Comparison of ENCODE assay signal across 25 mouse cellular contexts in the genomic region with DNA sequence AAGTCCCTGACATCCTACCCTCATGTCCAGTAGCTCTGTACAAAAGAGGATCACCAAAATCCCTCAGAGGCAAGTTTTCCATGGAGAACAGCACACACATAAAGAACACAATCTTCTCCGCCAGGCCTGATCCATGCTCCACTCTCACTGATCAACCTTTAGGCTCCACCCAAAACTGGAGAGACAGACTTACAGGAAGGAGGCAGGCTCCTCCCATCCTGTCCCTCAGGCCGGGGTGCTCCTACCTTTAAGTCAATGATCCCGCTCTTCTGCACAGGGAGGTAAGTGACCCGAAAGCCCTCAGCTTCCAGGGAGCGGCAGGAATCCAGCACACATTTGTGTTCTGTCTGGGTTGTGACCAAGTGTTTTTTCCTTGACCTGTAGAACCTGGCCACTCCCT.
"Had no signal": no experiment of that assay in that cellular context is flagged by ENCODE, and none has a peak within 500 bp of the region (broad histone marks: within the 10 kb centered on the region; RNA-seq: fewer than 3 reads in every experiment).

No protein-coding gene starts in this region.

- H3K27ac ChIP-seq: gastrocnemius, adult 2 months; heart, embryonic 13.5 days; heart, embryonic 15.5 days; hindbrain, embryonic 13.5 days; hindbrain, embryonic 15.5 days; hindbrain, postnatal 0 days; layer of hippocampus, adult 2 months; left cerebral cortex, adult 2 months; limb, embryonic 10.5 days; limb, embryonic 12.5 days; liver, embryonic 14.5 days had no signal

- H3K4me2 ChIP-seq: heart, embryonic 11.5 days; heart, embryonic 13.5 days; heart, embryonic 15.5 days; hindbrain, embryonic 13.5 days; hindbrain, embryonic 15.5 days; limb, embryonic 12.5 days; liver, embryonic 11.5 days had no signal

- H3K27me3 ChIP-seq: heart, embryonic 13.5 days; heart, embryonic 15.5 days; hindbrain, embryonic 13.5 days; hindbrain, embryonic 15.5 days; limb, embryonic 12.5 days had no signal

- H3K9me3 ChIP-seq: heart, embryonic 13.5 days; heart, embryonic 15.5 days; hindbrain, embryonic 13.5 days; hindbrain, embryonic 15.5 days; limb, embryonic 10.5 days; limb, embryonic 12.5 days had no signal

- H3K4me3 ChIP-seq: gastrocnemius, adult 2 months; heart, embryonic 13.5 days; heart, embryonic 15.5 days; hindbrain, embryonic 13.5 days; hindbrain, embryonic 15.5 days; layer of hippocampus, adult 2 months; left cerebral cortex, adult 2 months; limb, embryonic 10.5 days; limb, embryonic 12.5 days had no signal

- H3K4me1 ChIP-seq: heart, embryonic 15.5 days; hindbrain, embryonic 13.5 days; hindbrain, embryonic 15.5 days; limb, embryonic 10.5 days; limb, embryonic 12.5 days had no signal

- H3K36me3 ChIP-seq: heart, embryonic 15.5 days had no signal

- DNase-seq: gastrocnemius, adult 2 months; gastrocnemius, postnatal 10 days; gastrocnemius, postnatal 25 days; heart, adult 18-20 months; heart, postnatal 14 days; heart, postnatal 36 days; kidney, adult 11 months; kidney, adult 8-10 months; kidney, postnatal 10 days; kidney, postnatal 25 days; kidney, postnatal 4 days; liver had no signal

- H3K9ac ChIP-seq: heart, embryonic 13.5 days; heart, embryonic 15.5 days; hindbrain, embryonic 13.5 days; hindbrain, embryonic 15.5 days; limb, embryonic 12.5 days; liver, embryonic 14.5 days had no signal

- ATAC-seq: hindbrain, postnatal 0 days; intestine, embryonic 16.5 days had no signal
